Mouse (Mus musculus): Measurements from ENCODE around the gene Klf12. TPM values are rescaled to one million over a fixed set of nuclear protein-coding genes. Genes with fewer than 3 reads are reported as not detected.

Klf12 gene
- polyA plus RNA-seq, 1 experiment from 2014 or later, result 26.8 TPM

- H3K9me3 ChIP-seq (ENCODE audit: control insufficient read depth, low read length), result no peaks in the 10 kb centered on the region
- H3K4me3 ChIP-seq (ENCODE audit: low read depth, low read length), result no peak overlapping the region
Observed at GRCm38 (mm10) chr14:100222260-100222659, 62.2 kb downstream of the Klf12 start.

GRCm38 (mm10) chr14:100215213-100215785 is 69.2 kb downstream of the Klf12 start:
- H3K9me3 ChIP-seq (ENCODE audit: control insufficient read depth, low read length), result no peaks in the 10 kb centered on the region
- H3K27me3 ChIP-seq (ENCODE audit: control insufficient read depth, insufficient read depth, low read length), result no peaks in the 10 kb centered on the region
- 57% methylated on average over 4 of the region's 4 CpGs for WGBS
- no peak overlapping the region for H3K4me2 ChIP-seq (ENCODE audit: low read depth)
- ATAC-seq (ENCODE audit: insufficient read depth, low FRiP score, low TSS enrichment), result no peak
- peaks cover 2% of the 10 kb centered on the region; the same call in 1 of the 2 replicates for H3K4me1 ChIP-seq (ENCODE audit: control insufficient read depth, insufficient read depth, low read length)
- no peak overlapping the region for H3K9ac ChIP-seq (ENCODE audit: low read length)
- H3K27ac ChIP-seq (ENCODE audit: low read depth, low read length), result no peak overlapping the region
- H3K4me3 ChIP-seq (ENCODE audit: low read depth, low read length), result no peak overlapping the region
- DNase-seq (ENCODE audit: low spot score), result no peak
- no peaks in the 10 kb centered on the region for H3K36me3 ChIP-seq (ENCODE audit: control insufficient read depth, insufficient read depth, low read length)

More at GRCm38 (mm10) chr14:100222260-100222659, 62.2 kb downstream of the Klf12 start:
- Histone ChIP-seq H3K9ac (ENCODE audit: low read length) (no peak overlapping the region), H3K36me3 (ENCODE audit: control insufficient read depth, insufficient read depth, low read length) (no peaks in the 10 kb centered on the region), H3K27me3 (ENCODE audit: control insufficient read depth, insufficient read depth, low read length) (no peaks in the 10 kb centered on the region), H3K4me1 (ENCODE audit: control insufficient read depth, insufficient read depth, low read length) (no peaks in the 10 kb centered on the region), H3K27ac (ENCODE audit: low read depth, low read length) (no peak overlapping the region), H3K4me2 (ENCODE audit: low read depth) (no peak overlapping the region)
- DNase-seq (ENCODE audit: low spot score) (no peak), ATAC-seq (ENCODE audit: insufficient read depth, low FRiP score, low TSS enrichment) (no peak)
- 94% methylated on average over 4 of the region's 4 CpGs for WGBS

GRCm38 (mm10) chr14:100213066-100213465 is 71.4 kb downstream of the Klf12 start:
- H3K4me2 ChIP-seq (ENCODE audit: low read depth), result no peak overlapping the region
- WGBS, result 84% methylated on average over 7 of the region's 7 CpGs
- H3K27me3 ChIP-seq (ENCODE audit: control insufficient read depth, insufficient read depth, low read length), result no peaks in the 10 kb centered on the region
- no peaks in the 10 kb centered on the region for H3K36me3 ChIP-seq (ENCODE audit: control insufficient read depth, insufficient read depth, low read length)
- no peak for DNase-seq (ENCODE audit: low spot score)
- H3K4me1 ChIP-seq (ENCODE audit: control insufficient read depth, insufficient read depth, low read length), result peaks cover 2% of the 10 kb centered on the region; the same call in 1 of the 2 replicates
- no peaks in the 10 kb centered on the region for H3K9me3 ChIP-seq (ENCODE audit: control insufficient read depth, low read length)
- no peak overlapping the region for H3K27ac ChIP-seq (ENCODE audit: low read depth, low read length)
- no peak for ATAC-seq (ENCODE audit: insufficient read depth, low FRiP score, low TSS enrichment)
- H3K9ac ChIP-seq (ENCODE audit: low read length), result no peak overlapping the region
- H3K4me3 ChIP-seq (ENCODE audit: low read depth, low read length), result no peak overlapping the region

GRCm38 (mm10) chr14:100211826-100212117 is 72.7 kb downstream of the Klf12 start:
- H3K4me2 ChIP-seq (ENCODE audit: low read depth), result no peak overlapping the region
- H3K4me3 ChIP-seq (ENCODE audit: low read depth, low read length), result no peak overlapping the region
- no peaks in the 10 kb centered on the region for H3K36me3 ChIP-seq (ENCODE audit: control insufficient read depth, insufficient read depth, low read length)
- DNase-seq (ENCODE audit: low spot score), result no peak
- no peak for ATAC-seq (ENCODE audit: insufficient read depth, low FRiP score, low TSS enrichment)
- H3K9me3 ChIP-seq (ENCODE audit: control insufficient read depth, low read length), result no peaks in the 10 kb centered on the region
- H3K9ac ChIP-seq (ENCODE audit: low read length), result no peak overlapping the region
- H3K4me1 ChIP-seq (ENCODE audit: control insufficient read depth, insufficient read depth, low read length), result peaks cover 2% of the 10 kb centered on the region; the same call in 1 of the 2 replicates
- 81% methylated on average over 4 of the region's 4 CpGs for WGBS
- no peaks in the 10 kb centered on the region for H3K27me3 ChIP-seq (ENCODE audit: control insufficient read depth, insufficient read depth, low read length)
- H3K27ac ChIP-seq (ENCODE audit: low read depth, low read length), result no peak overlapping the region

GRCm38 (mm10) chr14:100211036-100211825 is 73.2 kb downstream of the Klf12 start:
- 73% methylated on average over 11 of the region's 11 CpGs for WGBS
- Histone ChIP-seq H3K4me2 (ENCODE audit: low read depth) (no peak overlapping the region), H3K27me3 (ENCODE audit: control insufficient read depth, insufficient read depth, low read length) (no peaks in the 10 kb centered on the region), H3K9ac (ENCODE audit: low read length) (no peak overlapping the region), H3K27ac (ENCODE audit: low read depth, low read length) (no peak overlapping the region), H3K36me3 (ENCODE audit: control insufficient read depth, insufficient read depth, low read length) (no peaks in the 10 kb centered on the region), H3K9me3 (ENCODE audit: control insufficient read depth, low read length) (no peaks in the 10 kb centered on the region), H3K4me1 (ENCODE audit: control insufficient read depth, insufficient read depth, low read length) (peaks cover 2% of the 10 kb centered on the region; the same call in 1 of the 2 replicates), H3K4me3 (ENCODE audit: low read depth, low read length) (no peak overlapping the region)
- no peak for ATAC-seq (ENCODE audit: insufficient read depth, low FRiP score, low TSS enrichment)
- no peak for DNase-seq (ENCODE audit: low spot score)

- Histone ChIP-seq H3K4me1 (ENCODE audit: control insufficient read depth, insufficient read depth, low read length) (peaks cover 2% of the 10 kb centered on the region; the same call in 1 of the 2 replicates), H3K9me3 (ENCODE audit: control insufficient read depth, low read length) (no peaks in the 10 kb centered on the region), H3K27ac (ENCODE audit: low read depth, low read length) (no peak overlapping the region), H3K36me3 (ENCODE audit: control insufficient read depth, insufficient read depth, low read length) (no peaks in the 10 kb centered on the region), H3K4me3 (ENCODE audit: low read depth, low read length) (no peak overlapping the region), H3K27me3 (ENCODE audit: control insufficient read depth, insufficient read depth, low read length) (no peaks in the 10 kb centered on the region), H3K4me2 (ENCODE audit: low read depth) (no peak overlapping the region), H3K9ac (ENCODE audit: low read length) (no peak overlapping the region)
- 0 out of 2 replicates have a peak, but pooled peaks have one; percentile 38 for ATAC-seq (ENCODE audit: insufficient read depth, low FRiP score, low TSS enrichment)
- 35% methylated on average over 12 of the region's 12 CpGs for WGBS
- DNase-seq (ENCODE audit: low spot score), result peak; percentile 19
Observed at GRCm38 (mm10) chr14:100209814-100210419, 74.6 kb downstream of the Klf12 start.

- DNase-seq (ENCODE audit: low spot score), result no peak
- no peak for ATAC-seq (ENCODE audit: insufficient read depth, low FRiP score, low TSS enrichment)
- Histone ChIP-seq H3K4me2 (ENCODE audit: low read depth) (no peak overlapping the region), H3K27ac (ENCODE audit: low read depth, low read length) (no peak overlapping the region), H3K4me3 (ENCODE audit: low read depth, low read length) (no peak overlapping the region), H3K9ac (ENCODE audit: low read length) (no peak overlapping the region), H3K27me3 (ENCODE audit: control insufficient read depth, insufficient read depth, low read length) (no peaks in the 10 kb centered on the region), H3K4me1 (ENCODE audit: control insufficient read depth, insufficient read depth, low read length) (peaks cover 2% of the 10 kb centered on the region; the same call in 1 of the 2 replicates), H3K9me3 (ENCODE audit: control insufficient read depth, low read length) (no peaks in the 10 kb centered on the region), H3K36me3 (ENCODE audit: control insufficient read depth, insufficient read depth, low read length) (no peaks in the 10 kb centered on the region)
- 92% methylated on average over 3 of the region's 3 CpGs for WGBS
Observed at GRCm38 (mm10) chr14:100207081-100207480, 77.4 kb downstream of the Klf12 start.

GRCm38 (mm10) chr14:100206207-100206606 is 78.3 kb downstream of the Klf12 start:
- no peaks in the 10 kb centered on the region for H3K27me3 ChIP-seq (ENCODE audit: control insufficient read depth, insufficient read depth, low read length)
- DNase-seq (ENCODE audit: low spot score), result no peak
- no peak overlapping the region for H3K27ac ChIP-seq (ENCODE audit: low read depth, low read length)
- H3K9me3 ChIP-seq (ENCODE audit: control insufficient read depth, low read length), result no peaks in the 10 kb centered on the region
- H3K36me3 ChIP-seq (ENCODE audit: control insufficient read depth, insufficient read depth, low read length), result no peaks in the 10 kb centered on the region
- H3K4me1 ChIP-seq (ENCODE audit: control insufficient read depth, insufficient read depth, low read length), result peaks cover 2% of the 10 kb centered on the region; the same call in 1 of the 2 replicates
- H3K4me2 ChIP-seq (ENCODE audit: low read depth), result no peak overlapping the region
- H3K4me3 ChIP-seq (ENCODE audit: low read depth, low read length), result no peak overlapping the region
- no peak overlapping the region for H3K9ac ChIP-seq (ENCODE audit: low read length)
- ATAC-seq (ENCODE audit: insufficient read depth, low FRiP score, low TSS enrichment), result no peak
- WGBS, result 94% methylated on average over 3 of the region's 3 CpGs

Data from neural tube, embryonic 11.5 days (tissue).